Mouse (Mus musculus) lung, embryonic 16.5 days (tissue): ENCODE measurements around the gene Vwa8. TPM values are rescaled to one million over a fixed set of nuclear protein-coding genes. Genes with fewer than 3 reads are reported as not detected.
A peak's percentile ranks its signal among the peaks of the same experiment; 100 is the strongest.

Experiments
- ATAC-seq: fragments of 200-750 bp; cut with Nextera tagmentation; 2 replicates; pipeline ENCODE4 v1.8.0; 2017; ENCODE audit warnings: low read depth, mild to moderate bottlenecking, moderate library complexity
- H3K27ac ChIP-seq: fragments of 300-500 bp; sonication (generic); 2 replicates; pipeline ENCODE4 v1.5.1; 2014; ENCODE audit warnings: mild to moderate bottlenecking, control low read depth, low read length
- H3K27me3 ChIP-seq: fragments of 300-500 bp; sonication (generic); 2 replicates; pipeline ENCODE4 v1.6.1; 2014; ENCODE audit warnings: low read depth, low read length, mixed read lengths; ENCODE audit not compliant: control insufficient read depth, insufficient read depth
- H3K36me3 ChIP-seq: fragments of 300-500 bp; sonication (generic); 2 replicates; pipeline ENCODE4 v1.6.1; 2014; ENCODE audit warnings: low read length; ENCODE audit not compliant: control insufficient read depth, insufficient read depth
- H3K4me1 ChIP-seq: fragments of 300-500 bp; sonication (generic); replicated peaks from 2 replicates; pipeline ENCODE4 v1.6.1; 2014; ENCODE audit warnings: low read length, mixed read lengths; ENCODE audit not compliant: control insufficient read depth, insufficient read depth
- H3K4me2 ChIP-seq: fragments of 300-500 bp; sonication (generic); 2 replicates; pipeline ENCODE4 v1.6.1; 2014; ENCODE audit warnings: low read depth, low read length, control low read depth
- H3K4me3 ChIP-seq: fragments of 300-500 bp; sonication (generic); 2 replicates; pipeline ENCODE4 v1.5.1; 2014; ENCODE audit warnings: mild to moderate bottlenecking, low read length, control low read depth
- H3K9ac ChIP-seq: fragments of 300-500 bp; sonication (generic); 2 replicates; pipeline ENCODE4 v1.6.1; 2014; ENCODE audit warnings: low read length, control low read depth
- H3K9me3 ChIP-seq: fragments of 300-500 bp; sonication (generic); 2 replicates; pipeline ENCODE4 v1.6.1; 2016; ENCODE audit warnings: low read length; ENCODE audit not compliant: control insufficient read depth
- WGBS: fragments of 180-500 bp; shearing (Covaris S2); extraction: QIAGEN DNeasy Blood & Tissue Kit; methylation state at CpG from one replicate; pipeline ENCODE4 v1.1.7; 2014; 5-methylcytosine and 5-hydroxymethylcytosine counted together
- polyA plus RNA-seq: library from polyadenylated mRNA; unstranded; fragments of >200 nt; fragmentation: Nextera tagmentation; extraction: Ambion mirVana; gene quantifications from 2 replicates; pipeline ENCODE4 v1.2.1, GENCODE M21; 2015

The Vwa8 gene
- polyA plus RNA-seq, 1 experiment from 2014 or later = 10.3 TPM

GRCm38 (mm10) chr14:79076560-79077300, 227.9 kb downstream of the Vwa8 start:
- Histone ChIP-seq H3K36me3 (no peaks in the 10 kb centered on the region), H3K27ac (peak overlapping the region; percentile 70), H3K9me3 (no peaks in the 10 kb centered on the region), H3K4me2 (no peak overlapping the region), H3K27me3 (no peaks in the 10 kb centered on the region), H3K4me3 (no peak overlapping the region), H3K9ac (no peak overlapping the region), H3K4me1 (peaks cover 2% of the 10 kb centered on the region; the same call in 1 of the 2 replicates)
- WGBS = 57% methylated on average over 9 of the region's 9 CpGs
- ATAC-seq = peak; percentile 84

- Histone ChIP-seq H3K4me3 (no peak overlapping the region), H3K27me3 (no peaks in the 10 kb centered on the region), H3K9me3 (no peaks in the 10 kb centered on the region), H3K9ac (no peak overlapping the region), H3K27ac (no peak overlapping the region), H3K36me3 (no peaks in the 10 kb centered on the region), H3K4me1 (no peaks in the 10 kb centered on the region), H3K4me2 (no peak overlapping the region)
- WGBS = 45% methylated on average over 7 of the region's 7 CpGs
- no peak for ATAC-seq
These were observed 234.7 kb downstream of the Vwa8 start for GRCm38 (mm10) chr14:79083573-79083972.

DNA sequence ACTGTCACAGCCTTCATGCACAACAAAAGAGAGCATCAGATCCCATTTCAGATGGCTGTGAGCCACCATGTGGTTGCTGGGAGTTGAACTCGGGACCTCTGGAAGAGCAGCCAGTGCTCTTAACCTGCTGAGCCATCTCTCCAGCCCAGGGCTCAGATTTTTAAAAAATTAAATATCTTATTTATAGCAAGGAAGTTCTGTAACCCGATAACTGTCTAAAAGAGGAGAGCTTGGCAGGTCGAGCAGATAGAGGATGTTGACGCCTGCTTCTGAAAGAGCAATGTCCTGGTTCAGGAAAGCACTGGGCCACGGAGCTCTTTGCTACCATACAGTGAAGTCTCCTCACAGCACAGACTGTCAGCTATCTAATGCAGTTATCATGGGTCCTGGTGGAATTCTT, 237.2 kb downstream of the Vwa8 start:
- Histone ChIP-seq H3K27ac (no peak overlapping the region), H3K4me1 (peaks cover 4% of the 10 kb centered on the region), H3K36me3 (no peaks in the 10 kb centered on the region), H3K27me3 (no peaks in the 10 kb centered on the region), H3K4me3 (no peak overlapping the region), H3K4me2 (no peak overlapping the region), H3K9ac (no peak overlapping the region), H3K9me3 (no peaks in the 10 kb centered on the region)
- 72% methylated on average over 5 of the region's 5 CpGs for WGBS
- ATAC-seq = no peak

DNA sequence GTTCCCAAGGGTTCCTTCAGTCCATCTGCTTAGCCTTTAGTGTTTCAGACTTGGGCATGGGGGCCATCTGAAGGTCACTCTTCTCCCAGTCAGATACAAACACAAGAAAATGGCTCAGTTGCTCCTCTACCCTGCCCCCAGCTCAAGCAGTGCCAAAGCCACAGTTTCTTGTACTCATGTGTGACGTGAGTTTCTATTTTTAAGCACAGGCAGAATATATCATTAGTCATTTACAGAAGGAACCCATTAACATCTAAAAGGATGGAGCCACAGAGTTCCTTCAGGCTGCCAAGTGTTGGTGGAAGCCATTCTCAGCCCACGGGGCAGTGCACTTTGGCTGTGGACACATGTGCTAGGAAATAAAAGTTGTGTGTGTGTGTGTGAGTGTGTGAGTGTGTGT, 240.6 kb downstream of the Vwa8 start:
- H3K4me2 ChIP-seq = no peak overlapping the region
- H3K36me3 ChIP-seq = peaks cover 3% of the 10 kb centered on the region
- H3K9me3 ChIP-seq = no peaks in the 10 kb centered on the region
- no peaks in the 10 kb centered on the region for H3K27me3 ChIP-seq
- WGBS = 27% methylated on average over 2 of the region's 2 CpGs
- no peak overlapping the region for H3K4me3 ChIP-seq
- no peak overlapping the region for H3K27ac ChIP-seq
- H3K4me1 ChIP-seq = peaks cover 4% of the 10 kb centered on the region
- peak; percentile 95 for ATAC-seq
- no peak overlapping the region for H3K9ac ChIP-seq

GRCm38 (mm10) chr14:79097181-79097580, 248.3 kb downstream of the Vwa8 start:
- H3K4me3 ChIP-seq = no peak overlapping the region
- H3K9ac ChIP-seq = no peak overlapping the region
- H3K27ac ChIP-seq = no peak overlapping the region
- H3K36me3 ChIP-seq = peaks cover 5% of the 10 kb centered on the region
- WGBS = 89% methylated on average over 12 of the region's 12 CpGs
- peaks cover 5% of the 10 kb centered on the region; the same call in 1 of the 2 replicates for H3K4me1 ChIP-seq
- no peak for ATAC-seq
- no peak overlapping the region for H3K4me2 ChIP-seq
- H3K9me3 ChIP-seq = no peaks in the 10 kb centered on the region
- no peaks in the 10 kb centered on the region for H3K27me3 ChIP-seq

DNA sequence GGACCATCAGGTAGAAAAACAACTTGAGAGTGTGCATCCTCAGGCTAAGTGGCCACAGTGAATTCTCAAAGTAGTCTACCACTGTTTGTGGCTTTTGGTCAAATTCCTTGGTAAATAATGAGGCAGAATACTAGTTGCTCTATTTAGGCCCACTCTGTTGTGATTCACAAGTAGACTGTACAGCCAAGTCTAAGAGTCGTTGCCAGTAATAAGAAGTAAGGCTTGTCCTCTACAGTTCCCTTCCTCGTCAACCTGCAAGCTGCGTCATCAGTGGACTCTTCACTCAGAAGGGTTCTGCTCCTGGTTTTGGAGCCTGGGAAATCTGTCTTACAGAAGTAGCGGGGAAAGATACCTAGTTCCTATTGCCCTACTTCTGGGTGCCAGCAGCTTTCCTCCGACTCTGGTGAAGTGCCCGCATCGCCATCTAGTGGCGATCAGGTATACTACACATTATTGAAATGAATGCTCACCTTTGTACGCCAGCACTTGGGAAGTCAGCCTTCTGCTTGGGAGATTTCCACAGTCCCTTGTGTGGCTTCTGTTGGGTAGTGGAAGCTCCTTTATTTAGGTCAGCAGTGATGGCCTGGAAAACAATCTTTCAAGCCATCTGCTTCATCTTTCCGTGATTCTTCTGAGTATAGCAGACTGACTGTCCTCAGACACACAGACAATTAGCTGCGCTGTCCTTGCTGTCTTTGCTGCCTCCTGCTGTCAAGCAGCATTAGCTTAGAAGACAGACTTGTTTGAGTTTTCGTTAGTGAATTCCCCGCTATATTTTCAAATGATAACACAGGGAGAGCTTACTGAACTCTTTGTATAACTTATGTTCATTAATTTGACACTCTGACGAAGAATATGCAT, 258.0 kb downstream of the Vwa8 start:
- Histone ChIP-seq H3K4me3 (no peak overlapping the region), H3K9me3 (no peaks in the 10 kb centered on the region; the same call in 1 of the 2 replicates), H3K9ac (no peak overlapping the region), H3K36me3 (no peaks in the 10 kb centered on the region), H3K27me3 (no peaks in the 10 kb centered on the region), H3K27ac (no peak overlapping the region), H3K4me2 (peak overlapping the region; percentile 38; the same call in 1 of the 2 replicates), H3K4me1 (no peaks in the 10 kb centered on the region)
- peak; percentile 69 for ATAC-seq
- WGBS = 26% methylated on average over 14 of the region's 14 CpGs

DNA sequence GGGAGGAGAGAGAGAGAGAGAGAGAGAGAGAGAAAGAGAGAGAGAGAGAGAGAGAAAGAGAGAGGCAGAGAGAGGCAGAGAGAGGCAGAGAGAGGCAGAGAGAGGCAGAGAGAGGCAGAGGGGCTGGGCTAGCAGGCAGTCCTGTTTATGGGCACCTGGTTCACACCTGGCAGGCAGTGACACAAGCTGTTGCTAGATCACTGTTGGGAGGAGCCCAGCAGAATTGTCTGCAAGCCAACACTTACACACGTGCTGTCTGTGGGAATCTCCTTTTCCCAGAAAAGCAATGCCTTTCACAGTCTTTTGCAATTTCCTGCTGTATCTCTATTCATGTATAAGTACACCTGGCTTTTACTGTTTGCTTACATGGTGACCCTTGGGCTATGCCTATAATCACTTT, 260.5 kb downstream of the Vwa8 start:
- Histone ChIP-seq H3K36me3 (no peaks in the 10 kb centered on the region), H3K9ac (no peak overlapping the region), H3K4me1 (no peaks in the 10 kb centered on the region), H3K9me3 (no peaks in the 10 kb centered on the region; the same call in 1 of the 2 replicates), H3K4me3 (no peak overlapping the region), H3K27me3 (no peaks in the 10 kb centered on the region), H3K4me2 (no peak overlapping the region), H3K27ac (no peak overlapping the region)
- ATAC-seq = no peak
- 16% methylated on average over 1 of the region's 1 CpGs for WGBS

GRCm38 (mm10) chr14:79110012-79110411, 261.2 kb downstream of the Vwa8 start:
- no peaks in the 10 kb centered on the region; the same call in 1 of the 2 replicates for H3K9me3 ChIP-seq
- no peak overlapping the region for H3K27ac ChIP-seq
- 45% methylated on average over 3 of the region's 3 CpGs for WGBS

GRCm38 (mm10) chr14:79112050-79112449, 263.2 kb downstream of the Vwa8 start:
- no peak overlapping the region for H3K4me3 ChIP-seq
- 44% methylated on average over 6 of the region's 6 CpGs for WGBS
- H3K4me2 ChIP-seq = no peak overlapping the region
- no peak overlapping the region for H3K9ac ChIP-seq
- ATAC-seq = no peak
- H3K36me3 ChIP-seq = no peaks in the 10 kb centered on the region
- H3K9me3 ChIP-seq = no peaks in the 10 kb centered on the region; the same call in 1 of the 2 replicates
- no peaks in the 10 kb centered on the region for H3K27me3 ChIP-seq
- H3K4me1 ChIP-seq = no peaks in the 10 kb centered on the region
- H3K27ac ChIP-seq = no peak overlapping the region

More at GRCm38 (mm10) chr14:79110012-79110411, 261.2 kb downstream of the Vwa8 start:
- H3K4me3 ChIP-seq = no peak overlapping the region
- no peak for ATAC-seq
- H3K4me1 ChIP-seq = no peaks in the 10 kb centered on the region
- no peak overlapping the region for H3K4me2 ChIP-seq
- no peak overlapping the region for H3K9ac ChIP-seq
- H3K36me3 ChIP-seq = no peaks in the 10 kb centered on the region
- no peaks in the 10 kb centered on the region for H3K27me3 ChIP-seq
